Mouse (Mus musculus) urinary bladder, postnatal 14 days (tissue): ENCODE data around the gene Cd274.
A peak's percentile ranks its signal among the peaks of the same experiment; 100 is the strongest.

Source experiments
- DNase-seq: peaks from one replicate; pipeline ENCODE4 v3.0.0; 2021; ENCODE audit warnings: low spot score

Cd274 gene

DNA sequence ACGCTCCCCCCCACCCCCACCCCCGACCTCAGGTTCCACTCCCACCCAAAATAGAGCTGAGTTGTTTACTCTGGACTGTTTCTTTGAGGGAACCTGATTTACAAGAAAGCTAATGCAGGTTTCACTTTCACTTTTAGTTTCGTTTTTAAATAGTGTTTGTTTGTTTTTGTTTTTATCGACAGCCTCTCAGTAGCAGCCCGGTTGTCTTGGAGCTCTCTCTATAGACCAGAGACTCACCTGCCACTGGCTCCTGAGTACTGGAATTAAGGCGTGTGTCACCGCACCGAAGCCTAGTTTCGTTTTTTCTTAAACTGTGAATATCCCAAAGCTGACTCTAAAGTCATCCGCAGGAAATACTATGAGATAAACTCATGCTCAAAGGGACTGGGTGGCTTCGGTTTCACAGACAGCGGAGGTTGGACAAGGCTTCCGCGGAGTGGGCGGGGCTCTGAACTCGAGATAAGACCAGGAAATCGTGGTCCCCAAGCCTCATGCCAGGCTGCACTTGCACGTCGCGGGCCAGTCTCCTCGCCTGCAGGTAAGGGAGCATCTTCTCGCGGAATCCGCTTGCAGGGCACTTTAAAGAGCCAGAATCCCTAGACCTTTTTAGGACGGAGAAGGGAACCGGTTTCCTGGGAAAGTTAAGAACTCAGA lies at the start of gene Cd274, which contains the start of gene Plgrkt:
TSS of gene Cd274 (plus strand) at position 487 of the 654 bp plus-strand sequence.
TSS of gene Plgrkt (minus strand) at position 422 of the 654 bp plus-strand sequence.
- peak; percentile 82 for DNase-seq

DNA sequence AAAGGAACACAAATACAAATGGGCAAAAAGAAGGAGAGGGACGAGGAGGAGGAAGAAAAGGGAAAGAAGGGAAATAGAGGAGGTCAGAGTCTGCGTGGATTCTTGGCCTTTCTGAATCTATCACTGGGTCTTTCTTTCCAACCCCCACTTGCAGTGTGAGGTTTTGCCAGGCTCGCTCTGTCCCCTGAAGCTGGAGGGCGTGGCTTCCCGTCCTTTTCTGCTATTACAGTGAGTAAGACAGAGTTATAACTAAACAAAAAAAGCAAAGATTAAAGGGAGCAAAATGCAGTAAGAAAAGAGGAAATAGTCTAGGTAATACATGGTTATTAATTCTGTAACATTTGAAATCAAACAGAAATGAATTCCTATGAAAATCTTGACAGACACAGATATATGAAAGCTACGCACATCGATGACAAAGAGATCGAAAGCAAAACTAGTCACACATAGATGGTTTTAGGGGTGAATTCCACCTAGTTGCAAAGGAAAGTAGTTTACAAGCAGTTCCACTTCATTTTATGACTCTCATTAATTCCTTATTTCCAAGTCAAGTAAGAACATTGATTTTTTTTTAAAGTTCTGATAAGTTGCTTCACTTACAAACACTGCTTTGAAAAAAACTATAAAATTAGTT lies 43.7 kb upstream of the Cd274 start:
- no peak for DNase-seq

DNA sequence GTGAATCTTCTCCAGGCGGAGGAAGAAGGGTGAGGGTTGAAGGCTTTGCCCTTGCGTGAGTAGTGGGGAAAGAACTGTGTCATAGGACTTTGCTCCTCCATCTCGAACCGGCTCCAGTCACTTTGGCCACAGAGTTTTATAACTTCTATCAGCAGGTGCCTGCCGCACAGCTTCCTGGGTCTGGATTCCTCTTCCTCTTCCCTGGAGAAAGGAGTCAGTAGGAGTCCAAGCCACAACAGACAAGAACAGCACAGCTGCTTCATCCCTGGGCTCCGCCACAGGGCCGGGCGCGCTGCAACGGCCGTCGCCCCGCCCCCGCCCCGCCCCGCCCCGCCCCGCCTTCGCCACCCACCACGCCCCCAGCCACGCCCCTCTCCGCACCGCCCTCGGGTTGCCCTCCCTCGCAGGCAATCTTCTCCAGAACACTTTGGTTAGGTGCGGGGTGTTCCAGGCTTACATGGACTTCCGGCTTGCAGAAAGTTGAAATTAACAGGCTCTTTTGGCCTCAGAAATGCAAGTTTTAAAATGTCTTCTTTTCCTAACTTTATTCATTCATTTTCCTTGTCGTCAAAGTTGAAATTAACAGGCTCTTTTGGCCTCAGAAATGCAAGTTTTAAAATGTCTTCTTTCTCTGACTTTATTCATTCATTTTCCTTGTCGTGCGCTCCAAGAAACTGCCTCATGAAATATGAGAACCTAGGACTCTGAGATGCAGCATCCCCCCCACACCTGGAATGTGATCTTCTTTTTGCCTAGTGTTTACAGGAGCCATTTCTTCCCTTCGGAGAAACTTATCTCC lies 42.0 kb upstream of the Cd274 start, which contains the start of gene Insl6:
TSS of gene Insl6 (minus strand) at position 304 of the 799 bp plus-strand sequence.
- peak; percentile 80 for DNase-seq

DNA sequence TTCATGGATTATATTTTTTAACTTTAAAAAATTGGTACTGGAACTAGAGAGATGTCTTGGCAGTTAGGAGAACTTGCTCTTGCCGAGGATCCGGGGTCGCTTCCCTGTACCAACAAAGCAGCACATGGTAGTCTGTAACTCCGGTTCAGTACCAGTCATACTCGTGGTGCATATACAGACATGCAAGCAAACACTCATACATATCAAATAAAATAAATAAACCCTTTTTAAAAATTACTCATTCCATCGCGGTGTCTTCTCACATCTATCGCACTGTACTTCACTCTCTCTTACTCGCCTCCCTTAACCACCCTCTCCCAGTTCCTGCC lies 41.4 kb upstream of the Cd274 start:
- DNase-seq: no peak

DNA sequence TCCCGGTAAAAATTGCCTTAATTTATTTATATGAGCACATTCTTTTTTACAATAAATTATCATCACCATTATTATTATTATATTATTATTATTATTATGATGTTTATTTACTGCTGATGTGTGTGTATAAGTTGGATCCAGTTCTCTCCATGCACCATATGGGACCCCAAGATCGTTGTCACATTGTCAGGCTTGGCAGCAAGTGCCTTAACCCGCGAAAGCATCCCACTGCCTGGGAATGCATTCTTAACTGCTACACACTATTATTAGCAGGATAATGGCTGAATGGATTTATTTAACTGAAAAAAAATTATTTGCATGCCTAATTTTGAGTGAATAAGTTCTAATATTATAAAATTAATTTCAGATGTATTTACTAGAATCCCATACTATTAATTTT lies 40.9 kb upstream of the Cd274 start:
- no peak for DNase-seq

DNA sequence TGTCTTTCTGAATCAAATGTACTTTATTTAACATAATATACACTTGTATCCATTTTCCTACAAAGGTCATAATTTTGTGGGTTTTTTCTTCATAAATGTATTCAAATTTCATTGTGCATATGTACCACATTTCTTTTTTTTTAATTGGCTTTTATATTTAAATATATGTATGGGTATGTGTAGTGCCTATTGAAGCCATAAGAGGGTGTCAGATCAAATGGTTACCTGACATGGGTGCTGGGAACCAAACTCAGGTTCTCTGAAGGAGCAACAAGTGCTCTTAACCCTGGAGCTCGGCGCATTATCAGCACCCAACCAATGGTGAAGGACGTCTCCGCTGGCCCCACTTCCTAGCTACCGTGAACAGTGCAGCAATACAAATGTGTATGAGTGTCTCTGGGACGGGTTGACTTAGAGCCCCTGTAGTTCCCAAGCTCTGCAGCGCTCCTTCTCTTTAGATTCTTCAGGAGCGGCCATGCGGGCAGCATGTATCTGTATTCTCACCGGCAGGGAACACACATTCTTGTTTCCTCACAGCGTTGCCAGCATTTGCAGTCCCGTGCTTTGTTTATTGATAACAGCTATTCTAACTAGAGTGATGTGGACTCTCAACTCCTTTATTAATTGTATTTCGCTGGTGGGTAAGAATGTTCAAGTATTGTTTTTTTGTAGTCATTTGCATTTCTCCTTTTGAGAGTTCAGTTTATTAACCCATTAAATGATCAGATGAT lies 40.3 kb upstream of the Cd274 start:
- DNase-seq: no peak

DNA sequence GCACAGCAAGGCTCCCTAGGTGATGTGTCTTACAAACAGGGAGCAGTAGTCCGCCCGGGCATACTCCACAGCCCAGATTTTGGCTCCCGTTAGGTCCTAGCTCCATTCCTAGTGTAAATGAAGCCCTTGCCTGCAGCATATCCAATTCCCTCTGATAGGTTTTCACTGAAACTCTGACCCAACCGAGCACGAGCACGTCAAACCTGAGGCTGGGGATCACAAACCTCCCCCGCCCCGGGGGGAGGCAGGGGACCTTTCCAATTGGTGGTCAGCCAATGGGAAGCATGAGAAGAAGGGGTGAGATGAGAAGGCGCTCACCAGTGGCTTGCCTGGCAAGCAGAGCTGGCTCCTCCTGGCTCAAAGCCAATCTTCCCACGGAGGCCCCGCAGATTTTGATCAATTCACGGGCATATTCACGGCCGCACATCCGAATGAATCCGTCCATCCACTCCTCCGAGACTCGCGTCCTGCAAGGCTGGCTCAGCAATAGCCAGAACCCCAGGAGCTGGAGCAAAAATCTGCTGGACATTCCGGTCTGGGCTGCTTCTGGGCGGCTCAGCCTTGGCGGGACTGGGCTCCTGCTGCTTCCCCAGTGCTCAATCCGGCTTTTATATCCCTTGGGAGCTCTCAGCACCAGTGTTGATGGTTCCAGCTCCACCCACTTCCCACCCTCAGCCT lies 33.0 kb upstream of the Cd274 start, which contains the start of gene Rln1:
TSS of gene Rln1 (minus strand) at position 603 of the 678 bp plus-strand sequence.
- peak; percentile 18 for DNase-seq

DNA sequence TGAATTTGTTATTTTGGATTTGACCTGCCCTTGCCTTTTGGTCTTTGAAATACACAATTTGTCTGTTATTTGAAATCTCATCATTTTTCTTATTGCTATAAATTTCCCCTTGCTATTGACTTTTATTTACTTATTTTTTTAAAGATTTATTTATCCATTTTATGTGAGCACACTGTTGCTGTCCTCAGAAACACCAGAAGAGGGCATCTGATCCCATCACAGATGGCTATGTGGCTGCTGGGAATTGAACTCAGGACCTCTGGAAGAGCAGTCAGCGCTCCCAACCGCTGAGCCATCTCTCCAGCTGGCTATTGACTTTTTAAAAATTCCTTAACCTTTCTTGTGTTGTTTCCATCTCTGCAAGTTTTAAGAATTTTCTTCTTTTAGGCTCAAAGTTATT lies 30.6 kb upstream of the Cd274 start:
- DNase-seq: no peak

DNA sequence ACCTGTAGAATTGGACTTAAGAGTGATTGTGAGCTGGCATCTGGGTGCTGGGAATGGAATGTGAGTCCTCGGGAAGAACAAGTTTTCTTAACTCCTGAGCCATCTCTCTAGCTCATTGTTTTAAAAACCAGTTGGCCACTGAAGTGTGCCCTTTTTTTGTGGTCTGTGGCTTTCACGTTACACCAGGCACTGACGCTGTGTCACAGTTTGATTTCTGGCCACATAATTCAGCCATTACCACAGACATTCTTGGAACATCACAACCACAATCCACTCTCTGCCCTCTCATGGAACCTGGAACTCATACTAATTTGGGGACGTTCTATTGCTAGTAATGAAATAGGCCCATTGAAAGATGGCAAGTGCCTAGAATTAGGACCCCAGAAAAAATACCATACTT lies 26.2 kb upstream of the Cd274 start:
- DNase-seq: no peak

DNA sequence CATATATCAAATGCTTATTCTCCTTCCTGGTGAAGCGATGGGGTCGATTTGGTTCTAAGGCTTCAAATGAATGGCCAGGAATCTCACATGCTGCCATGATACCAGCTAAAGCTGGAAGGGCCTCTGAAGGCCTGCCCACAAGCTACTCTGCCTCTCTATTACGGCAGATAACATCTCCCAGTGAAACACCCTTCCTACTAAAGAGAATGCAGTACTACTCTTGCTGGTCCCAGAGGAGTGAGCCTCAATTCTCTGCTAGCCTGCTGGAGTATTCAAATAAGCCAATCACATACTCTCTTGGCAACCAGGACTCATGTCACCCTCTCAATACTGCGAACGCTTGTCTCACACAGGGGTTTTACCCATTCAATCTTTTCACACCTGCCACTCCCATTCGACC lies 25.0 kb upstream of the Cd274 start:
- no peak for DNase-seq

DNA sequence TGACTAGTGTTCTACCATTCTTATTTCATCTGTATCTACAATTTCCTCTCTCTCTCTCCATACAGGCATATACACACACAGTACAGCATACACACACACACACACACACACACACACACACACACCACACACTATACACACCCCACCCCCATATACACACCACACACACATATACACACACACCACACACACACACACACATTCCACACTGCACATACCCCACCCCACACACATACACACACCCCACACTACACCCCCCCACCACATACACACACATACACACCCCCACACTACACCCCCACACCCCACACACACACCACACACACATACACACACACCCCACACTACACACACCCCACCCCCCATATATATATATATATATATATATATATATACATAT lies 22.4 kb upstream of the Cd274 start:
- no peak for DNase-seq

DNA sequence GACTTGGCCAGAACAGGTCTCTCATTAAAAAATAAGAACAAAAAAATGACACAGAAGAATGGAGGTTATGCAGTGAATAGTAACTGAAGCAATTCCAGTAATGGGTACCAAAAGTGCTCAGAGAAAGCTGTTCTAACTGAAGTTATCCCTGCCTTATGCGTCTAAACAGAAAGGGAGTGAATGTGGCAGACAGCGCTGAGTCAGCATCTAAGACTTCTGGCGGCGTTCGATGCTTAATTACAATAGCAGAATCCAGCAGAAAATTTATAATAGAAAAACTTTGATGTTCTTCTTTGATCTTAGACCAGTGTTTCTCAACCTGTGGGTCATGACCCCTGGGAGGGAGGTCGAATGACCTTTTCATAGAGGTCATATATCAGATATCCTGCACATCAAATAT lies 21.6 kb upstream of the Cd274 start:
- DNase-seq: no peak

DNA sequence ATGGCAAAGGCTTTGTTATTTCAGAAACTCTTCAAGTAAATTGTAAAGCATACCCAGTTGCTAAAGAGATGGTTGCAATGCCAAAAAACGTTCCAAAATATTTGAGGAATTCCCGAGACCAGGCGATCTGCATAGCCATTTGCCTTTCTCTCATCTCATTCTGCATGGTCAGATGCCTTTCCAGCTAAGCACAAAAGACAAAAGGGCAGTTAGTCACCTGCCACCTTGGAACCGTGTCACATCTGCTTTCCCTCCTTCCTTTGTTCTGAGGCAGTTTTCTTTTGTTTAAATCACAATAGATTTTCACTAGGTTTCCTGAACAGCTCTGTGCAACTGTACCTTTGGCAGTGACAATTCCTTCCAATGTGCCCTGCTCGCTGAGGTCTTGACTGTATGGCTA lies 16.3 kb upstream of the Cd274 start:
- DNase-seq: no peak

DNA sequence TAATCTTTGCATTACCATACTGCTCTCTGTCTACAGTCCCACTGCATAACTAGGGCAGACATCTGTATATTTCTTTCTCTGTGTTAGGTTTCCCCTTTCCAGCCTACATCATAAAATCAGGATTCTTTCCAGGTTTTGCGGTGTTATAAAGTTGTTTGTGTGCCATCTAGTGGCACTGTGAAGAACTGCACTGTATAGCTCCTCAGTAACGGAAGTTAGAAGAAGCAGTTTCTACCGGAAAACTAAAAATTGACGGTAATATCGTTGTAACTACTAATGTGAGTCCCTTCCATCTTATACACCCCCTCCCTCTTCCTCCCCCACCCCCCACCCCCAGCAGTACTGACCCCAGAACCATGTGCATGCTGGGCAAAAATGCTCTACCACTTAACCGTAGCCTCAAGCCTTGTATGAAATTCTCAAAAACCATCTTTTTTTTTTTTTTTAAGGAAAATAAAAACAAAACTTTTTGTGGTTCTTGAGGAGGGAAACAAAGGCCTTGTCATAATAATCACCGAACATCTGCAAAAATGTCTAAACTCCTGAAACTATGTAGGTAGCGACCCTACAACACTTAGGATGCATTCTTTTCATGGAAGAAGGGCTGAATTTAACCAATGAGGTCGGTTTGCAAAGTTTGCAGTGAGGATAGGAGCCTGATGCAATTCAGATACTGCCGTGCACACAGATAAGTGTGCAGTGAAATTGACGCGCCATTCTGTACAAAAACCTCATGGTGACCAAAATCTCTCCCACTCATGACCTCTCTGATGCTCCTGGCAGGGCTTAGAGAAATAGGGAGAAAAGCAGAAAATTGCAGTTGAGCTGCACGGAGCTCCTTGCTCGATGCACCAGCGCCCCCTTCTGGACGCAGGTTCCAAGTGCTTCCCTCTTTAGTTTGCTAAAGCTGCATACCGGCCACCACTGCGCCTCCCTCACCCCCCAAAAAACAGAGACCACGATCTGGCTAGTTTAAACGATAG lies 12.1 kb upstream of the Cd274 start:
- DNase-seq: peak; percentile 91

DNA sequence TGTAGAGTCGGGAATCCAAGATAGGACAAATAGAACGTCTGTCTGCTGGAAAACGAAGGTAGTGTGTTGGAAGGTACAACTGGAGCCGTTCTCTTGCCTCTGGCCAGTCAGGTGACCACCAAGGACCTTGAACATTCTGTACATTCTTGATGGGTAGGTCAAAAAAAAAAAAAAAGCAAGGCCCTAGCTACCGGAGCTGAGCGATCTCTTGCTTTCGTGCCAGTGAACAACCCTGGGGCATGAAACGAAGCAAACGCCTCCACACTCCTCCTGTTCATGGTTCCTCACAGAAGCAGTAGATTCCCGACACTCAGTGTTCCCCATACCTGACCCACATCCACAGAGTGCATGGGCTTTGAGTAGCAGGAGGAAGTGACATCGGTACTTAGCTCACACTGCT lies 11.0 kb upstream of the Cd274 start:
- DNase-seq: no peak

DNA sequence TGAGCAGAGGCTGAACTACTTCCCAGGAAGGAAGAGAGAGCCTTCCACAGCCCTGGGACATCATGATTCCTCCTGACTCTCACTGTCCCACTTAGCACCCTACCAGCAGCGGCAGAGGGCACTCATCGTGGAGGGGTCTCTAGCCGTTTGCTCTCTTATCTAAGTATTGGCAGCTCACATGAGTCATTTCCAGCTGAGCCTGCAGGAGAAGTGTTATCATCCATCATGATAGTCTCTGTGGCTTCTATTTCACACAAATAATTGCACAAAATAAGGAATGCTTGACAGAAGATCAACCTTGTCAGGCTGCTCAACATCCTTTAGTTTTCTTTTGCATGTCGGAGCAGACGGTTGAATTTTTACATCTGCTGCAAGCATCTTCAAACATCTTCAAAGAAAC lies 7.0 kb upstream of the Cd274 start:
- DNase-seq: no peak

DNA sequence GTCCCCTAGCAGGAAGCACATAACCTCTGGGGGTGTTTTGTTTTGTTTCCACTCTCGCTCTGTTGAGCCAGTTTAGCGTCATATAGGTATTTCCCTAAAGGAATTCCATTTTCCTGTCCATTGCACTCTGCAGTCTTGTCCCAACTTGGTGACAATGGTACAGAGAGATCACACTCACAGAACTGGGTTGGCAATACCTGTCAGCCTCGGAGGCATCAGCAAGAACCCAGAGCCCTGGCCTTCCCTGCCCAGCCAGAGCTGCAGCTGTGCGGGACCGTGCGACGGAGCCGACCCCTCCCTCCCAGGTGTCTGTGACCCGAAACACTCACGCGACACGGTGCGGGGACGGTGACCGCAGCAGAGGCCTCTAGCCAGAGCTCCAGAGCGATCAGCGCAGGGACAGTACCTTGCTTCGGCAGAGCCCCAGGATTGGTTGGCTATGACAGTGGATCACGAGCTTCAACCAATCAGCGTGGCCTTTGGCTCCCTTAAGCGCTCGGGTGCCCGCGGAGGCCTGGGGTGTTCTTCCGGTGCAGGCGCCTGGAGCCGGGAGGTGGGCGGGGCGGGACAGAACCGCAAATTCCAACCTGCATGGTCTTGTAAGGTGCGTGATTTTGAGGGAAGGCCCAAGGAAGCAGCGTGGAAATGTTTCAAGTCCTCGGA lies 5.7 kb upstream of the Cd274 start:
- DNase-seq: peak; percentile 91

DNA sequence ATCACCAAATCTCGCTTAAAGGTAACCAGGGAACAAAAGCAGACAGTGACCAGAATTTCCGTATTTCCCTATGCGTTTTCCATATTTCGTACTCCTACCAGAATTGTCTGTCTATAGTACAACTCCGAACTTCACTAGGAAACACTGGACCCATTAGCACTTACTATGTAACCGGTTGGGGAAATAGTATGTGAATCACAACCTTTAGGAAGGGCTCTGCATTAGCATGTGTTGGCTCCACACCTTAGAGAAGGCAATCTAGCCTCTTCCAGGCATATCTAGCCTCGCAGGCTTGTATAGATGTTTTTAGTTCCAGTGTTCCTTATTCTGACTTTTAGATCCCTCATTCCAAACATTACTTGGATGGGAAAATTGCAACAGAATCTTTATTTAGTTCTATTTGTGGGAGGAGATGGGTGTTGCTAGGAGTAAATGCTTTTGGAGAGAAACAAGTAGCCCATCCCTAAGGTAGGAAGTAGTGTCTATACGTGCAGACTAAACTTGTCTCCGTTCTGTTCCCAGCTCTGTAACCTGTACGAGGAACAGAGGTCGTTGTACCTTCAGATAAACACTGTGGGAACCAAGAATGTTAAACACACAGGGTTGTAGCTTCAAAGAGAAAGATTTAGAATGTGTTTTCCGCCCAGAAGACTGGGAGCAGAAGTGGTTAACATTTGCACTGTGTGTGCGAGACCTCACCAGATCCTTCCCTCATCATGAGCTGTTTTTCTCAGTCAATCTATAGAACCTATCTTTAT lies 4.9 kb upstream of the Cd274 start:
- DNase-seq: no peak

DNA sequence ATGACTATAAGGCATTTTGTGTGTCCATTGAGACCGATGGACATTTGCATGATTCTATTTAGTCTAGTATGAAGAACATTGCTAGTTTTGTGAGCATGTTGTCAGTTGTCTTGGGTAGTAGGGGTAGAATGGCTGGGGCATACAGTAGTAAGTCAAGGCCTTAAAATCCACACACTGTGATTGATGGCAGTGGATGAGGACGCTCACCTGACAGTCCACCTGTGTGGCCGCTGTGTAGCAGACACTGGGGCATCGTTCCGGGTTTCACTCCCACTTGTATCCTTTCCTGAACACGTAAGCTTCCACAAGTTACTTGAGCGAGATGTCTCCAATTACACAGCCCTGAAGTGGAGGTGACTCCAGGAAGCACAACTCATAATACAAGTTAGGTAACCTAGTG lies 3.7 kb upstream of the Cd274 start:
- DNase-seq: no peak
